Mouse (Mus musculus): ENCODE results near the gene Best2. TPM values are rescaled to one million over a fixed set of nuclear protein-coding genes. Genes with fewer than 3 reads are reported as not detected.

The Best2 gene
- polyA plus RNA-seq, 1 experiment from 2014 or later, result not detected

DNA sequence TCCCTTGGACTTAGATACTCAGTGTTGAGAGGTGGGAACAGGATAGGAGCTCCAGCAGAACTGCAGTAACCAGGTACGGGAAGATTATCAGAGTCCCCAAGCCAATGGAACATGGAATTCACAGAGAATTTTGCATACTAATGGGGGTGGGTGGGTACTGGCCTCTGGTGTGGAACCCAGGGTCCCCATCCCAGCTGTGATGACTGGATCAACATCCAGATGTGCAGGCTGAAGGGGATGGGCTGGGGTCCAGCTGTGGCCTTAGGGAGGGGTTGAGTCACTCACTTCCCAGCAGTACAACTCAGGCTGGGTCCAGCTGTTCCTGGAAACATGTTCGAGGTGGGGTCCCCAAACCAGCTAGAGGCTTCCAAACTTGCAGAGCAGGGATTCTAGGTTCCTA is 26.4 kb downstream of the Best2 start:
- Histone ChIP-seq H3K27ac (no peak overlapping the region), H3K4me3 (replicated peaks) (no peak overlapping the region), H3K4me1 (peaks cover 44% of the 10 kb centered on the region), H3K9ac (no peak overlapping the region), H3K4me2 (no peak overlapping the region), H3K27me3 (peaks cover 20% of the 10 kb centered on the region), H3K36me3 (no peaks in the 10 kb centered on the region), H3K9me3 (replicated peaks) (no peaks in the 10 kb centered on the region)
- no peak for ATAC-seq (replicated peaks; ENCODE audit: low FRiP score)
- 75% methylated on average over 2 of the region's 2 CpGs for WGBS

DNA sequence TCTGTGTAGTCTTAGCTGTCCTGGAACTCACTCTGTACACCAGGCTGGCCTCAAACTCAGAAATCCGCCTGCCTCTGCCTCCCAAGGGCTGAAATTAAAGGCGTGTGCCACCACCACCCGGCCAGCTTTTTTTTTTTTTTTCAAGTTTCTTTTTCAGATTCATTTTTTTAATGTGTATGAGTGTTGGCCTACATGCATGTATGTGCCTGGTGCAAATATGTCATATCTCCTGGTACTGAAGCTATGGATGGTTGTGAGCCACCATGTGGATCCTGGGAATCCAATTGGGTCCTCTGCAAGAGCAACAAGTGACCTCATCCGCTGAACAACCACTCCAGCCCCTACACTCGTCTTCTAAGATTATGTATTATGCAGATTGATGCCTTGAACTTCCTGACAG is 26.9 kb downstream of the Best2 start:
- WGBS, result 88% methylated on average over 5 of the region's 5 CpGs
- no peak for ATAC-seq (replicated peaks; ENCODE audit: low FRiP score)
- no peaks in the 10 kb centered on the region for H3K36me3 ChIP-seq
- H3K4me1 ChIP-seq, result peaks cover 46% of the 10 kb centered on the region
- no peaks in the 10 kb centered on the region for H3K9me3 ChIP-seq (replicated peaks)
- H3K27me3 ChIP-seq, result peaks cover 20% of the 10 kb centered on the region
- no peak overlapping the region for H3K27ac ChIP-seq
- H3K4me2 ChIP-seq, result no peak overlapping the region
- no peak overlapping the region for H3K9ac ChIP-seq
- H3K4me3 ChIP-seq (replicated peaks), result no peak overlapping the region

DNA sequence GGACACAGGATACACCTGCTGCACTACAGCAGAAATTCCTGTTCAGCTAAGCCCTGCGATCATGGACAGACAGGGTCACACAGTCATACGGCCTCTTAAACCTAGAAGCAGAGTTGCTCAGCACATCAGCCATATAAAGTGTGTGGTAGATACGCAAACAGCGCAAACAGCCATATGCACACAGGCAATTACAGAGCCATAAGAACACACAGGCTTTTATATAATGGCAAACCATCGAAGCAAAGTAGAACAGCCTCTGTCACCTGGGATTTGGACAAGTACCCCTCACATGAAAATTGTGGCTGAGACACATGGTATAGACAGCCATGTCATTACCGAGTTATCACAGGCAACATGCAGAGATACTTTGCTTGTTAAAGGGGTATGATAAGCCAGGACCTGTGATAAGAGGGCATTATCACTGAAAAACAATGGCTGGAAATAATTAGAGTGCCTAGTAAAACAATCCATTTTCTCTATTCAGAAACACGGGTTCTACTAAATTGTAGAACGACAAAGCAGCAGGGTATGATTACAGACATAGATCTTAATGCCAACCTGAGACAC is 27.9 kb downstream of the Best2 start:
- peak overlapping the region; percentile 66; the same call in 1 of the 2 replicates for H3K9ac ChIP-seq
- peaks cover 55% of the 10 kb centered on the region for H3K4me1 ChIP-seq
- WGBS, result 41% methylated on average over 8 of the region's 8 CpGs
- H3K36me3 ChIP-seq, result no peaks in the 10 kb centered on the region
- H3K27ac ChIP-seq, result peak overlapping the region; percentile 85
- peak overlapping the region; percentile 55 for H3K4me3 ChIP-seq (replicated peaks)
- H3K4me2 ChIP-seq, result peak overlapping the region; percentile 100
- no peak for ATAC-seq (replicated peaks; ENCODE audit: low FRiP score)
- H3K9me3 ChIP-seq (replicated peaks), result no peaks in the 10 kb centered on the region
- H3K27me3 ChIP-seq, result peaks cover 20% of the 10 kb centered on the region

DNA sequence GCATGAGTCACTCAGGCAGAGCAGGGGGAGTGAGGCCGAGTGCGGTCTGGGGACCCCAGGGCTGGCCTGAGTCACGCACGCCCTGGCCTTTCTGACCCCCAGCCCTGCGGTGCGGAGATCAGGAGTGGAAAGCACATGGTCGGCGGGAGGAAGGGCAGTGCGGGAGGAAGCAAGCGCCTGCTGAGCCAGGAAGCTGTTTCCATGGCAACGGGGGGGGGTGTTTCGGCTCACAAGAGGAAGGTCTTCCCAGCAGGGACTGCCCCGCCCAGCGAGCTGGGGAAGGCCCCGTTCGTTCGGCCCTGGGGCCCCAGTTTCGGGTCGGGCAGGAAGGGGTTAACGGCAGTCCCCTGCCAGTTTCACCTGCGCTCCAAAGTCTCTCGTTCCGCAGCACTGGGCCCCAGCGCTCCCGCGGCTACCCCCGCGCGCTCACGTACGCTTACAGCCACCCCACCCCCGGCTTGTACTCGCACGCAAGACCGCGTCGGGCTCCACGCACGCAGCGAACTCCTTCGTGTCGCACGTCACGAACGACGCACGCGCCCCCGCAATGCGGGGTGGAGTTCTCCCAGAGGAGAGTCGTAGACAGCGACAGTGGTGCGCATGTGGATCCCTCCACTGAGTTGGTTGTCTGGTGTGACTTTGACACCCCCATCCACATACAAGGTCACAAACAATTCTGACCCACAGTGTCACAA is 28.5 kb downstream of the Best2 start:
- peak overlapping the region; percentile 85 for H3K27ac ChIP-seq
- under 1% methylated on average over 53 of the region's 53 CpGs for WGBS
- no peaks in the 10 kb centered on the region for H3K9me3 ChIP-seq (replicated peaks)
- H3K4me3 ChIP-seq (replicated peaks), result peak overlapping the region; percentile 55
- peaks cover 57% of the 10 kb centered on the region for H3K4me1 ChIP-seq
- peaks cover 20% of the 10 kb centered on the region for H3K27me3 ChIP-seq
- peak overlapping the region; percentile 66 for H3K9ac ChIP-seq
- H3K36me3 ChIP-seq, result no peaks in the 10 kb centered on the region
- ATAC-seq (replicated peaks; ENCODE audit: low FRiP score), result peak; percentile 12; the same call in 1 of the 2 replicates
- H3K4me2 ChIP-seq, result peak overlapping the region; percentile 100

DNA sequence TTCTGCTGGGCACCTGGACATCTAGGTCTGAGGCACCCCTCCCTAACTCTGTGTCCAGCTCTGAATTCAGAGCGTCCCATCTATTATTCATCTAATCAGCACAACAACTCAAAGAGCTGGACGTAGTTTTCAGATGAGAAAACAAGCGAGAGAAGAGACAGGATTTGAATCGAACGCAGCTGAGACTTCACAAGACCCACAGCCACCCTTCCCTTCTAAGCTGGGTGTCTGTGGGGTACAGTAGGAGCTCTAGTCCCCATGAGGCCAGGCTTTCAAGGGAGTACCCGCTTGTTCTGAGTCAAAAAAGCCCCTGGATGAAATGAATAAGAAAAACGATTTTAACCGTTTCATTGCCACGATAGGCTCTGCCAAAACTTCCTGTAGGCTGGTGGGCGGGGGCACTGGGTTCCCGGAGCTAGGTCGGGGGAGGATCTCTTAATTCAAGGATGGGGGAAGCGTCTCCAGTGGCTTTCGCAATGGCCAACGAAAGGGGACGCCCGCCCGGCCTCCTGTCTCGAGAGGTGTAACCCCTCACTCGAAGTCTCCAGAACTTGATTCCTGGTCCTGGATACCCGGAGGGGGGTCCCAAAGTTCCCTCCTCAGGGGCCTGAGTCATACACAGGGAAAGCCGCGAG is 29.2 kb downstream of the Best2 start:
- Histone ChIP-seq H3K27me3 (peaks cover 20% of the 10 kb centered on the region), H3K36me3 (no peaks in the 10 kb centered on the region), H3K4me1 (peaks cover 59% of the 10 kb centered on the region), H3K9me3 (replicated peaks) (no peaks in the 10 kb centered on the region), H3K4me2 (peak overlapping the region; percentile 100), H3K27ac (peak overlapping the region; percentile 85), H3K4me3 (replicated peaks) (peak overlapping the region; percentile 55), H3K9ac (peak overlapping the region; percentile 66)
- WGBS, result under 1% methylated on average over 23 of the region's 23 CpGs
- ATAC-seq (replicated peaks; ENCODE audit: low FRiP score), result no peak

DNA sequence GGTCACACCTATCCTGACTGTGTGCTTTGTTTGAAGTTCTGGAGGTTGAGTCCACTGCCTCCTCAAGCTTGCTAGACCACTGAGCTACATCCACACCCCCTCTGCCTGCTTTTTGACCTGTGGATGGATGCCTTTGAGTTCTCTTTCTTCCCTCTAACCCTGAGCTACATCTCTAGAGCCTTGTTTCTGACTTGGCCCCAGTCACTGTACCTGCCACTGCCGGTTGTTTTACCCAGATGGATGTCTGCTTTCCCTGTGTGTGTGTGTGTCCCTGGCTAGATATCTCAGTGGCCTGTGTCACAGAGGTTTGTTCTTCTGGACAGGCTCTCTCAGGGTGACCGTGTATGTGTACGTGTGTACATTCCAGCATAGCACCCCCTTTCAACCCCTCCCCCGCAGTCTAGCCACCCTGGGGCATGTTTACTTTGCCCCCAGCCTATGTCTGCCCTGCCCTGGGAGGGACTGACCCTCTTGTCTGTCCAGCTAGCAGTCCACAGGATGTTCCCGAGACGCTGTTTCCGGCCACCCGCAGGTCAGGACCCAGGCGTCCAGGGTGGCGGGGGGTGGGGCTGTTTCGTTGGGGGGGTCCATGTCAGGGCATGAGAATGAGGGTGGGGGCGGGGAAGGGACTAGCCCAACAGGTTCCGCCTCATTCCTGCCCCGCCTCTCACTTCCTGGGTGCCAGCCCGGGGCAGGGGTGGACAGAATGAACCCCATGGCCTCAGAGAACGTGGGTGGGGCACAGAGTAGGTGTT is 29.9 kb downstream of the Best2 start:
- H3K9me3 ChIP-seq (replicated peaks), result no peaks in the 10 kb centered on the region
- H3K27me3 ChIP-seq, result peaks cover 20% of the 10 kb centered on the region
- H3K4me2 ChIP-seq, result peak overlapping the region; percentile 100
- peak overlapping the region; percentile 55 for H3K4me3 ChIP-seq (replicated peaks)
- H3K4me1 ChIP-seq, result peaks cover 64% of the 10 kb centered on the region
- H3K9ac ChIP-seq, result peak overlapping the region; percentile 66; the same call in 1 of the 2 replicates
- H3K36me3 ChIP-seq, result no peaks in the 10 kb centered on the region
- 4% methylated on average over 16 of the region's 16 CpGs for WGBS
- peak overlapping the region; percentile 85 for H3K27ac ChIP-seq
- no peak for ATAC-seq (replicated peaks; ENCODE audit: low FRiP score)

DNA sequence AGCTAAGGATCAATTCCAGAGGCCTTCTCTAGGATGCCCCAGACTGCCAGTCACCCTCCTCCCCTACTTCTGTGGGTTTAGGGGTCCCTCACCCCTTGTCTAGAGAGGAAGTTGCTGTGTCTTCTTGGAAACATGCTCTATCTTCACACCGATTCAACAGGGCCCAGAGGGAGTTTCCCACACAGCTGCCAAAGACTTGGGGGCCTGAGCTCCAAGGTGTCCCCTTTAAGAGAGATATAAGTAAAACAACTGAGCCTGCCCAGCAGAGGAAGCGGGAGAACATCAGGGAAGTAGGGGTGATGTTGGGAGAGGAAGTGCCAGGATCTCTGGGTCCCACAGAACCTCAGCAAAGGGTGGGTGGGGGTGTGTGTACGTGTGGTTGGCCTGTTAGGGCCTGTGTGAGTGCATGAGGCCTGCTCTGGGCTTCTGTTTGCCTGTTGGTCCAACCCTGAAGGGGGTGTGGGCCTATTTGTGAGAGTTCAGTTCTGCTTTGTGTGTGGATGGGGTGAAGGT is 31.8 kb downstream of the Best2 start:
- 62% methylated on average over 3 of the region's 3 CpGs for WGBS
- Histone ChIP-seq H3K4me2 (0 out of 2 replicates have a peak overlapping the region, but pooled peaks have one; percentile 6), H3K27ac (peak overlapping the region; percentile 87; the same call in 1 of the 2 replicates)

DNA sequence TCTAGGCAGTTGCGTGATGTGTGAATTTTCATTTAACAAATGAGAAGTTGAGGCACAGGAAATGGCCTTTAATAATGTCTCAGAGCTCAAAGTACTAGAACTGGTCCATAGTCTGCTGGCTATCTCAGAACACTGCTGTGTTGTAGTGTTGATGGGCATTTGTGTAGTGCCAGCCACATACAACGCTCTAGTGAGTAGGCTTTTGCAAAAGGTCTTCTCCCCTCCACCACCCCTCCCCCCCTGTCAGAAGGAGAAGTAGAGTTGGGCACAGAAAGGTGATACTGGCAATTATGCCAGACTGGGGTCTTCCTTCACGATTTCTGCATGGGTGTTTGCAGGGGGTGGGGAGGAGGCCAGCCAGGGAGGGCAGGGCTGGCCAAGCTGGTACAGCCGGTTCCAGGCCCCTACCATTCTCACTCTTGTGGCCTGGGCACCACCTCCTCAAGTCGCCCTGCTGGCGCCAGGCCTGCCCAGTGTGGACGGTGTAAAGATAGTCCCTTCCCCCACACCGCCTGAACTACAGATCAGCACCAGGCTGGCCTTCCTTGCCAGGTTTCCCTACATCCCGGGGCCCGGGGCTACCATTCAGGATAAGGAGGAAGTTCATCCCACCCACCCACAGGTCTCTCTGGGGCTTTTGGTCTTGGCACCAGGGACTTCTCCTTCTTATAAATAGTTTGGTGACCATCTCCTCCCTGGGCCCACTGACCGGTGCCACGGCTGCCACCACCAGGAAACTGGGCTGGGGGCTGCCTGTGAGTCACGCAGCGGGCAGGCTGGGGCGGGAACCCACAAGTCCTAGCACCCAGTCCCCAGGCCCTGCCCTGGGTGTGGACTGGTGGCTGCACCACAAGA is 32.5 kb downstream of the Best2 start:
- Histone ChIP-seq H3K4me2 (0 out of 2 replicates have a peak overlapping the region, but pooled peaks have one; percentile 6), H3K4me3 (replicated peaks) (no peak overlapping the region), H3K27ac (peak overlapping the region; percentile 87), H3K36me3 (no peaks in the 10 kb centered on the region), H3K9ac (no peak overlapping the region), H3K4me1 (peaks cover 84% of the 10 kb centered on the region), H3K27me3 (peaks cover 23% of the 10 kb centered on the region), H3K9me3 (replicated peaks) (no peaks in the 10 kb centered on the region)
- no peak for ATAC-seq (replicated peaks; ENCODE audit: low FRiP score)
- WGBS, result 75% methylated on average over 15 of the region's 15 CpGs

More for the DNA sequence above, 31.8 kb downstream of the Best2 start:
- peaks cover 78% of the 10 kb centered on the region for H3K4me1 ChIP-seq
- H3K9me3 ChIP-seq (replicated peaks), result no peaks in the 10 kb centered on the region
- peaks cover 21% of the 10 kb centered on the region for H3K27me3 ChIP-seq
- H3K4me3 ChIP-seq (replicated peaks), result no peak overlapping the region
- H3K9ac ChIP-seq, result no peak overlapping the region
- no peak for ATAC-seq (replicated peaks; ENCODE audit: low FRiP score)
- H3K36me3 ChIP-seq, result no peaks in the 10 kb centered on the region

DNA sequence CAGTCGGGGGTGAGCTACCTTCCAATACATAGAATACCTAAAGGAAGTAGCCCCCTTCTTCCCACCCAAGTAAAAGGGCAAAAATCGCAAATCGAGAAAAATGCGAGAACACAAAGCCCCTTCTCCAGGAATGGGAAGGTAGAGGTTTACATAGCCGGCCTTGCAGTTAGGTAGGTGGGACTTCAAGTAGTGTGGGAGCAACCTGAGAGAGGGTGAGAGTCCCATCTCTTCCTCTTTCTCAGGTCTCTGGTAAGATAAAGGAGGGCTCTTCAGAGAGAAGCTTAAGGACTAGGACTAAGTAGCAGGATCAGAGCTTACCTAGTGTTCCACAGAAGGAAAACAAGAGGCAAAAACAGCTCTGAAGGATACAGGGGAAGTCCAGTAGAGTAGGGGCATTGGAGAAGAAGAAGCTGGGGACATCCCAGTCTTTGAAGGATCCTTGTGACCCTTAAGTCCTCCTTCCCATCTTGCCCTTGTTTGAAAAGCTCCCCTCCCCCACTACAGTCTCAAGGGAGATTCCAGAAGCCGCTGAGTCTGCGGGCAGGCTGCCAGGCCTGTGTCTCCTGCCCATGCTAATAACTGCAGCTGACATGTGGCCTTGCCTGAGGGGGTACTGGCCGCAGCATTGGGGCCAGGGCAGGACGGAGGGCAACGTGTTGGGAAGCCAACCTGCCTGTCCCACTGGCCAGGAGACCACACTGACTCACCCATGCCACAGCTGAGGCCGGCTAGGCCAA is 33.5 kb downstream of the Best2 start:
- Histone ChIP-seq H3K4me2 (peak overlapping the region; percentile 97), H3K4me1 (peaks cover 86% of the 10 kb centered on the region), H3K9ac (0 out of 2 replicates have a peak overlapping the region, but pooled peaks have one; percentile 15), H3K27ac (peak overlapping the region; percentile 87), H3K4me3 (replicated peaks) (peak overlapping the region; percentile 55; the same call in 1 of the 2 replicates), H3K27me3 (peaks cover 16% of the 10 kb centered on the region), H3K9me3 (replicated peaks) (no peaks in the 10 kb centered on the region), H3K36me3 (no peaks in the 10 kb centered on the region)
- WGBS, result 35% methylated on average over 11 of the region's 11 CpGs
- no peak for ATAC-seq (replicated peaks; ENCODE audit: low FRiP score)

DNA sequence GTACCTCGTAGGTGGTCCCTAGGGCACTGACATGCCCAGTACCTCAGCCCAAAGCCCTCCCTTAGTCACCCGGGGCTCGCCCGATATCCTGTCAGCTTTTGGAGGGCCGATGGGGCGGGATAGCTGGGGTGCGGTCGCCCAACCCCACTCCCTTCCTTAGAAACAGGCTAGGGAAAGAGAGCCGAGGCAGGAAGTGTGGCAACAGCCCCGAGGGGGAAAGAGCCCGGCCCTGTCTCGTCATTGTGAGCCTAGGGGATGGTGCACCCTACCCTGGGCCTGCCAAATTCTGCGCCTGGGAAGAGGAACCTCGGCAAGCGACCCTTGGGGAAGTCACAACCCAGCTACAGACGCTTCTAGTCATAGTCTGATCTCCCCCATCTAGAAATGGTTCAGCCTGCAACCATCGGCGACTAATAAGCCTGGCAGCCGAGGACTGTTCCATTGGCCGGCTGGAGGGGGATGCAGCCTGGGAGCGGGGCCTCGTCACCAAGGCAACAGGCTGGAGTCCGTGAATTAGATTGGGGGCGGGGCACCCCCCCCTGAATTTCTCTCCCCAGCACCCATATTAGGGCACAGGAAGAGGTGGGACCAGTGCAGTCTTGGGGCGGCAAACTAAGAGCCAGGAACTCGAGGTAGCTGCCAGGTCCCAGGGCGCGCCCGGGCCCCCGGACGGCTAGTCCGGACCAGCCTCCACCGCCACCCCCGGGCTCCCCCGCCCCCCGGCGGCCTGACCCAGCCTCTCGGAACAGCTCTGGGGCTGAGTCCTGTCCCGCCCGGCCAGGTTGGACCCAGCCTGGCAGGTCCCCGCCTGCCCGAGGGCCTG is 34.5 kb downstream of the Best2 start:
- H3K4me1 ChIP-seq, result peaks cover 86% of the 10 kb centered on the region

More for the DNA sequence above, 34.5 kb downstream of the Best2 start:
- Histone ChIP-seq H3K9me3 (replicated peaks) (no peaks in the 10 kb centered on the region), H3K4me2 (peak overlapping the region; percentile 97), H3K9ac (peak overlapping the region; percentile 37), H3K4me3 (replicated peaks) (peak overlapping the region; percentile 55), H3K36me3 (peaks cover 6% of the 10 kb centered on the region), H3K27ac (peak overlapping the region; percentile 87), H3K27me3 (peaks cover 16% of the 10 kb centered on the region)
- WGBS, result 2% methylated on average over 42 of the region's 42 CpGs
- peak; percentile 35 for ATAC-seq (replicated peaks; ENCODE audit: low FRiP score)
